Mouse (Mus musculus) c-Kit-positive CD71-positive TER-119-negative erythroid progenitor cells, embryonic 14.5 days (primary cell): ENCODE results near the gene Gdpgp1.

Source experiments
- DNase-seq: peaks from one replicate; pipeline ENCODE4 v3.0.0-alpha.2; 2013; ENCODE audit warnings: low read depth

Gene Gdpgp1

GRCm38 (mm10) chr7:80221179-80221750 lies 11.4 kb upstream of the Gdpgp1 start:
- no peak for DNase-seq

DNA sequence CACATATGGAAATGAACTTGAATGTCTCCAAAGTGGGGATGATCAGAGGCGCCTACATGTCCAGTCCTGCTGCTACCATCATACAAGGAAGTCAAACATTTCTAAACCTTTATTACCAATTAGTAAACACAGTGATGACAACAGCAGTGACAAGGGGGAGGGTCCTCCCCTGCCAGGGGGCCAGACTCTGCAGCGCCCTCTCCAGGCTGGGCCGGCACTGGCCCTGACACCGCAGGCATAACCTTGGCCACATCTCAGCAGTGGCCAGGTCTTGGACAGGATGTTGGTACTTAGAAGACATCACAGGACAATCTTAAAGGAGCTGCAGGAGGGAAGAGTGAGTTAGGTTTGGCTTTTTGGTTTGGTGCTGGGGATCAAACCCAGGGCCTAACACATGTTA lies 5.6 kb upstream of the Gdpgp1 start:
- DNase-seq: no peak

DNA sequence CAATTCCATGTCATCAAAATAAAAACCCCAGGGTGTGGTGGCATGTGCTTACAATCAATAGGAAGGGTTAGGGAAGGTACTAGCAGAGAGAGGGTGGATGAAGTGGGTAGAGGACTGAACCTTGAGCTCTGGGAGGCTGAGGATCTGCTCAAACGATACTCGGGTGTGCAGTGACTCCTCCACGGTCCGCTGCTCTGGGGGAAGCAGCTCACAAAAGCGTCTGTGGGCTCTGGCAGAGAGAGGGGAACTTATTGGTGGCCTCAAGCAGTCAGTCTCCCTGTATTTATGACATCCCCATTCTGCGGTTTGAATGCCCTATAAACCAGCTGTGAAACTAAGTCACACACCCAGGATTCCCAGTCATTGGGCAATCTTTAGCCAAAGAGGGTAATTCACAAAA lies 2.5 kb upstream of the Gdpgp1 start:
- DNase-seq: no peak

DNA sequence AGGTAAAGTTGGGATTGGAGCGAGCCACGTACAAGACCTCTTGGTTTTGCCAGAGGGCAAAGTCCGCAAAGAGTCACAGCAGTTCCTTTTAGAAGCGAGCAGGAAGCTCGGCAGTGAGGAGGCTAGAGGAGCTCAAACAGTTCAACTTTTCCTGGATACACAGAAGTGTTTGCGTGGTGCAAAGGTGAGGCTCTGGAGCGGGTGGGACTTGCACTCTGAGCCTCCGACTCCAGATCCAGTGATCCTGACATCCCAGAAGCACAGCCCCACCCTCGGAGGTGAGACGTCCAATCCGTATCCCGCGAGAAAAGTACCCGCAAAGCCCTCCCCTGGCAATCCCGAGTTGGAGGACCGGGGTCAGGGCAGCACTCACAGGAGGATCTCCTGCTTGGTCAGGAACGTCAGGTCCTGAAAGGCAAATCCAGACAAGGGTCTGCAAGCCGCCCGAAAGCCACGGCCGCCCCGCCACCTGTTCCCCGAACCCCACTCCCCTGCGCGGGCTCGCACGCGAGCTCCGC lies 635 bp upstream of the Gdpgp1 start:
- DNase-seq: no peak

DNA sequence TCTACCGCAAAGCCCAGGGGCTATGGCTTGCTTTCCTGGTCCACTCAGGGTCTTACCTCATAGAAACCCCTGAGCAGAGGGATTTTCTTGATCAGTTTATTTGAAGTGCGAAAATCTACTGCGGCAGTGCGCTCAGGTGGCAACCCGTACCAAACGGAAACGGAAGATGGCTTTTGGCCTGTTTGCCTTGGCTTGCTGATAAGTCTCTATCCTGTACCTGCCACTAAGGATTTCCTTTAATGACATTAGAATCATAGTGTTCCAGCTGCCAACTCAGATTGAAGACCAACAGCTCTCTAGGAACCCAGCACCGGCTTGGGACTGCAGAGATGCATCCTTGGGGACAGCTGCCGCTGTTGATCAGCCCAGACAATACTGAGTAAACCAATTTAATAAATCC lies 1.1 kb downstream of the Gdpgp1 start:
- no peak for DNase-seq

- DNase-seq: no peak
Observed at GRCm38 (mm10) chr7:80238542-80238941, 5.9 kb downstream of the Gdpgp1 start.

DNA sequence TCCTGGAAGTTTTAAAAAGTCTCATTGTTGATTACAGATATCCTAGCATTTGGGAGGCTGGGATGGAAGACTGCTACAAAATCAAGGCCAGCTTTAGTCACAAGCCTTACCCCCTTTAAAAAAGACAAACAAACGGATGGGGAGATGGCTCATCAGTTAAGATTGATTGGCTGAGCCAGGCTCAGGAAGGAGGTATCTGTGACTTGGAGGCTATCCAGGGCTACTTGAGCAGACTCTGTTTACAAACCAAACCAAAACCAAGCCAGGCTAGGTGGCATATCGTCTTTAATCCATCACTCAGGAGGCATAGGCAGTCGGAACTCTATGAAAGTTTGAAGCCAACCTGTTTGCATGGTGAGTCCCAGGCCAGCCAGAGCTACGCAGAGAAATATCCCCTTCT lies 9.0 kb downstream of the Gdpgp1 start:
- DNase-seq: no peak

GRCm38 (mm10) chr7:80244851-80245250 lies 12.2 kb downstream of the Gdpgp1 start:
- no peak for DNase-seq

DNA sequence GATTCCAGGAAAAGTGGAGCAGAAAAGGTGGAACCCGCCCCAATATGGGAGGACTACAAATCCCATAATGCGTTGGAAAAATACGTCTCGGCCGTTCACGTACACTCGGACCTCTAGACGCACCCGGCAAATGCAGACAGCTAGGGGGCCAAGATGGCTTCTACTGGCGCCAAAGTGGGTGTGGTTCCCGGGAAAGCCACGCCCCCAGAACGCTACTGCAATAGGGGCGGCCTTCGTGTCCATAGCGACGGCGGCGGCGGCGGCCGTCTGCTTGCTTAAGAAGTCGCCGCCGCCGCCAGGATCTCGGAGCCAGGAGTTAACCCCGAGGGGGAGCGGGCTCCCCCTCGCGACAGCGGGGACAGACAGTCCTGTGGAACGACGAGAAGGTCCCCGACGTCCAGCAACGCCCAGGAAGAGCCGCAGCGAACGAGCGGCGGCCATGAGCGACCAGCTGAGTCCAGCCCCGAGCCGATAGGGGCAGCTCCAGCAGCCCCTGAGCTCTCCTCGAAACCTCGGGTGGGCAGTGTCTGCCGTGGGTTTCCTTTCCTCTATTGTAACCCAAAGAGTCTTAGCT lies 13.6 kb downstream of the Gdpgp1 start, which contains the start of gene Ttll13:
Gene Ttll13, plus strand, starts transcription at position 229 of the 574 bp plus-strand sequence.
- DNase-seq: peak; percentile 94

DNA sequence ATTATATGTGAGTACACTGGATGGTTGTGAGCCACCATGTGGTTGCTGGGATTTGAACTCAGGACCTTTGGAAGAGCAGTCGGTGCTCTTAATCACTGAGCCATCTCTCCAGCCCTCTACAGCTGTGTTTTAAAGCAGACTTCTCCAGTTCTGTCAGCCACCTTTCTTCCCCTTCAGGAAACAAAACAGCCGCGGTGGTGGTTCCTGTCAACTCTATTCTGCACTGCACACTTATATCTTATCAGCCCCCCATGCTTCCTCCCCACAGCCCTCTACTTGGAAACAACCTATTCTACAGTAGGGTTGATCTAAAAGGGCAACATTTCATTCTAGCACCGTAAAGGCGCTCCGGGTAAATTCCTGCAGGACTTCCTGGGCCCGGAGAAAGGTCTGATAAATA lies 14.2 kb downstream of the Gdpgp1 start:
- no peak for DNase-seq

- DNase-seq: no peak
Observed at GRCm38 (mm10) chr7:80252437-80252836, 19.8 kb downstream of the Gdpgp1 start.

- no peak for DNase-seq
Observed at GRCm38 (mm10) chr7:80252886-80253285, 20.2 kb downstream of the Gdpgp1 start.

GRCm38 (mm10) chr7:80255981-80256380 lies 23.3 kb downstream of the Gdpgp1 start:
- DNase-seq: no peak

DNA sequence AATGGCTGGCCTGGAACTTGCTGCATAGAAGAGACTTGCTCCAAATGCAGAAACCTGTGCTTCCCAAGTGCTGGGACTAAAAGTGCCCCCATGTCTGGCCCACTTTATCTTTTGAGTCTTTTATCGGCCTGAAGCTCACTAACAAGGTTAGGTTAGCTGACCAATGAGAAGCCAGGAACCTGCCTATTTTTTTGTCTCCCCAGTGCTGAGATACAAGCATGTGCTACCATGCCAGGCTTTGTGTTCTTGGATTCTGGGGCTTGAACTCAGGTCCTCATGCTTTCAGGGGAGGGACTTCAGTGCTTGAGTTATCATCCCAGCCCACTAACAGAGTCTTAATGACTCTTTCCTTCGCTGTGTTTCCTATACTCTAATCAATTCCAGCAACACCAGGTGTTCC lies 25.0 kb downstream of the Gdpgp1 start:
- no peak for DNase-seq

DNA sequence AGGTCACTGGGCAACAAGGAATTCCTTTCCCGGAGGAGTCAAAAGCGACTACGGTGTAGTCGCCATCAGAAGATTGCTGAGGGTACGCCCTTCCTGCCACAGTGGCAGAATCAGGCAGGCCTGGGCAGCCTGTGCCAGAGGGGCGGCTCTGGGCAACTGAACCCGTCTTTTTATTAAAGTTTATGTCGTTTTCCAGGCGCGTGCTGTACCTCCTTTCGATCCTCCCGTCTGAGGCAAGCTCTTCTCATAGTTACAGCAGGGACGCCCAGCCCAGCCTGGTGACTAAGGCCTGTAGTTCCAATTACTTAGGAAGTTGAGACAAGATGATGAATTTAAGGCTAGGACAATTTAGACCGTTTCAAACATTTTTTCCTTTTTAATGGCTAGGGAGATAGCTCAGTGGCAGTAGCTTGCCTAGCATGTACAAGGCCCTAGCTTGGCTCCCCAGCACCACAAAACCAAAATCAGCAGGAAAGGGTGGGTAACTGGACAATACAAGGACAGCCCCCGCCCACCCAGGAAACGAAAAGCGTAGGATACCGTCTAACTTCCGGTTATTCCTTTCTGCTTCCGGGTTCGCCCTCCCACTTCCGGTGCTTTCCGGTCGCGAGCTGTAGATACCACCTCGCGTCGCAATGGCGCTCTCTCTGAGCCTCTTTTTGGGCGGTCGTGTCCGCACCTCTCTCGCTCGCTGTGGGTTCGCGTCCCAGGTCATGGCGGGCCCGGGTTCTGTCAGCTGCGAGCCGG lies 28.1 kb downstream of the Gdpgp1 start, which contains the start of gene Ngrn:
Gene Ngrn, plus strand, starts transcription at position 591 of the 747 bp plus-strand sequence.
- peak; percentile 73 for DNase-seq

GRCm38 (mm10) chr7:80261372-80261990 lies 28.8 kb downstream of the Gdpgp1 start:
- DNase-seq: no peak

- DNase-seq: no peak
Observed at GRCm38 (mm10) chr7:80264606-80265005, 31.9 kb downstream of the Gdpgp1 start.

DNA sequence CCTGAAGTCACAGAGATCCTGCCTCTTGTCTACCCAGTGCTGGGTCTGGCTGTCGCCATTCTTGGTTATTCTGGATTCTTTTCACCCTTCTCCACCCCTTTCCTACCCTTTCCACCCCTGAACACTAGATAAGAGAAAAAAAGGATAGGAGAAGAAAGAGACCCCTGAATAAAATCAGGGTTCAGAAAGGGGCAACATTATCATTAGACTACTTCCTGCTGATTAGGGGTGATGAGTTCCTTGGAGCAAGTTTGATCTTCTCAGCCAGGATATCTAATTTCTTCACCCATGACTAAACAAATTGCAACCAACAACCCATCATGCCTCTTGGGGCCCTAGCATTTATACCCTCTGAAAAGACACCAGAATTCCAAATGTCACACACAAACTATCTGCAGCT lies 35.1 kb downstream of the Gdpgp1 start:
- no peak for DNase-seq

DNA sequence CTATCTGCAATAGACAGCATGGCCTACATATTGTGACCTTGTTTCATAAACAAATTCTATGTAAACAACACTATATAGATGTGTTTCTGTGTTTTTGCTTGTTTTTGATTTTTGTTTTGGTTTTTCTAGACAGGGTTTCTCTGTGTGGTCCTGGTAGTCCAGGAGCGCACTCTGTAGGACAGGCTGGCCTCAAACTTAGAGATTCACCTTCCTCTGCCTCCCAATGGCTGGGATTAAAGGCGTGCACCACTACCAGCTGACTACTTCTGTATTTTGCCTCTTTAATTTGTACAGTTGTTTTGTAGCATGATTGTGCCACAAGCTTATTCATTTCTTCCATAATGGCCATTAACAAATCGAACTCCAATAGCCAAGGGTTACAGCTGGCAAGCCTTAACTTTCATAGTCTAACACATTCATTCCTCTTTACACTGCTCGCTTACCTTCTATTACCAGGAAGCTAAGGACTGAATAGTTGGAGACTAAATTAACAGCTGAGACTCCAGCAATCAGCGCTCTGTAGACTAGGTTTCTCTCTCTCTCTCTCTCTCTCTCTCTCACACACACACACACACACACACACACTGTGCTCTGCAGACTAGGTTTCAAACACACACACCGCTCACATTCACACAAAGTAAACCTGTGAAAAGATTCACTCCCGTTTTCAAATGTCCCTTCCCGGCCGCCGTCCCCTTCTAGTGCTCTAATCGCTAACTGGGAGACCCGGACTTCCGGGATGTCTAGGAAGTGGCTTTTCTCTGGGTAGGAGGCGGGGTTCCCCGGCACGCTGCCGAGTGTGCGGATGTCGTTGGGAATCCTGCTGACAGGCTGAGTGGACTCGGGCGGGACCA lies 36.5 kb downstream of the Gdpgp1 start, which contains the start of gene Vps33b:
Gene Vps33b, plus strand, starts transcription at position 753 of the 854 bp plus-strand sequence.
- peak; percentile 95 for DNase-seq

DNA sequence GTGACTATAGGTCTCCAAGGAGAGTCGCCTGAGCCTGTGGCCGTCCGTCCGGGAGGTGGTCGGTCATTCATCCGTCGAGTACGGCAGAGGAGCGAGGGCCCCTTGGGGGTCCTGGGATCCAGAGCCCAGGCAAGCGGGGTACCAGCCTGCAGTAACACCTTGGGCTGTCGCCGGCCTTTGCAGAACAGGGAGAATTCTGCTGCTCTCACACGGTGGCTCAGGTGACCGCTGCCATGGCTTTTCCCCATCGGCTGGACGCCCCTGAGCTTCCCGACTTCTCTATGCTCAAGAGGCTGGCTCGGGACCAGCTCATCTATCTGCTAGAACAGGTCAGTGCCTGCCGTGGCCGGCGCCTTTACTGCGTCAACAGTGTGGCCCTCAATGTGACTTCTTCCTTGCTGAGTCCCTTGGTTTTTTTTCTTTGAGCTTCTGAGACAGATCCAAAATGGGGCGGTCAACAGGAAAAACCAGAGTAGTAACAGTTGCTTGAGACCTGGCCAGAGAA lies 37.1 kb downstream of the Gdpgp1 start:
- DNase-seq: no peak

GRCm38 (mm10) chr7:80273456-80273855 lies 40.8 kb downstream of the Gdpgp1 start:
- DNase-seq: no peak
